Mouse (Mus musculus) lung, postnatal 25 days (tissue): ENCODE measurements around the gene Spem2.
A peak's percentile ranks its signal among the peaks of the same experiment; 100 is the strongest.
"Not testable (repeated sequence)": the region's sequence is repeated elsewhere in the genome, so short reads cannot be mapped to it uniquely, and the experiment has no call there.

Source experiments
- DNase-seq: peaks from one replicate; pipeline ENCODE4 v3.0.0; 2022; ENCODE audit warnings: low spot score

Spem2 gene

GRCm38 (mm10) chr11:69818365-69818764 is at the start of gene Spem2:
Spem2 (minus strand) TSS chr11:69818465.
- DNase-seq = no peak

DNA sequence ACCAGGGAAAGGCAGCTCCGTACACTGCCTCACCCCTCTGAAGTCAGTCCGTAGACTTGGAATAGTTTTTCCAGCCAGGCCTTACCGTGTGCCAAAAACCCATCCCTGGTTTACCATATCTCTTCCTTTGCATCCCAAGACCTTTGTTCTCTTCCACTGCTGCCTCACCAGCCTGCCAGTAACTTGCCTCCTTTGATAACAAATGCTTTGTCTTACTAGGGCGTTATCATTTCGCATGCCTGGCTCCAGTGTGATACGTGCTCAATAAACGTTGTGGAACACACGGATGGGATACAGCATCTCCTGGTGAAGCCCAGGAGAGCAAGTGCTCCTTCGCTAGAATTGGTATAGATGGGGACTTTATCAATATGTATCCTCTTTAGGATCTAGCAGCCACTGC is 49.1 kb upstream of the Spem2 start:
- DNase-seq = no peak

DNA sequence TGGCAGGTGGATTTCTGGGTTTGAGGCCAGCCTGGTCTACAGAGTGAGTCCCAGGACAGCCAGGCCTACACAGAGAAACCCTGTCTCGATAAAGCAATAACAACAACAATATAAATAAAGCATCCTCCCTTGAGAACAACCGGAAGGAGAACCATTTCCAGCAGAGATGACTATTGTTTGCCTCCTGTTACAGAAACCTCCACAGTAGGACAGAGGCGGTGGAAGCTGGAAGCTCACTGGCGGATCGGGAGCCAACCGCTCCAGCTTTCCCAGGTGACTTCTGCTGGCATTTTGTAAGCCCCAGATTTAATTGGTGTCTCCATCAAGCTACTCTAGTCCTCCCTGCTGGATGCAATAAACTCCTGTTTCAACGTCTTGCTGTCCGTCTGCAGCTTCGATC is 47.3 kb upstream of the Spem2 start:
- no peak for DNase-seq

GRCm38 (mm10) chr11:69864138-69864860 is 46.0 kb upstream of the Spem2 start:
- DNase-seq = no peak

DNA sequence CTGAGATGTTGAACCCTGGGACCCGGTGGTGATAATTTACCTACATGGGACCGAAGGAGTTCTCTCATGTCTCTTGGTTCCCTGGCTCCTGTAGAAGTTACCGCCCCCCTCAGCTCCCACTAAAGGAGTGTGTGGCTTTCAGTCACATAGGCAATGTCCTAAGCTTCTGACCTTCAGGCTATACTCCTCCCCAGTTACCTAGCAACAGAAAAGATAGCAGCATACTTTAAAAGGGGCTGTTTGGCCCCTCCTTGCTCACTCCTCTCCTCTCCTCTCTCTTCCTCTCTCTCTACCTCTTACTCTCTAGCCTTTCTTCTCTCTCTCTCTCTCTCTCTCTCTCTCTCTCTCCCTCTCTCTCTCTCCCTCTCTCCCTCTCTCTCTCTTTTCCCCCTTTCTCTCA is 45.5 kb upstream of the Spem2 start:
- not testable (repeated sequence) for DNase-seq

DNA sequence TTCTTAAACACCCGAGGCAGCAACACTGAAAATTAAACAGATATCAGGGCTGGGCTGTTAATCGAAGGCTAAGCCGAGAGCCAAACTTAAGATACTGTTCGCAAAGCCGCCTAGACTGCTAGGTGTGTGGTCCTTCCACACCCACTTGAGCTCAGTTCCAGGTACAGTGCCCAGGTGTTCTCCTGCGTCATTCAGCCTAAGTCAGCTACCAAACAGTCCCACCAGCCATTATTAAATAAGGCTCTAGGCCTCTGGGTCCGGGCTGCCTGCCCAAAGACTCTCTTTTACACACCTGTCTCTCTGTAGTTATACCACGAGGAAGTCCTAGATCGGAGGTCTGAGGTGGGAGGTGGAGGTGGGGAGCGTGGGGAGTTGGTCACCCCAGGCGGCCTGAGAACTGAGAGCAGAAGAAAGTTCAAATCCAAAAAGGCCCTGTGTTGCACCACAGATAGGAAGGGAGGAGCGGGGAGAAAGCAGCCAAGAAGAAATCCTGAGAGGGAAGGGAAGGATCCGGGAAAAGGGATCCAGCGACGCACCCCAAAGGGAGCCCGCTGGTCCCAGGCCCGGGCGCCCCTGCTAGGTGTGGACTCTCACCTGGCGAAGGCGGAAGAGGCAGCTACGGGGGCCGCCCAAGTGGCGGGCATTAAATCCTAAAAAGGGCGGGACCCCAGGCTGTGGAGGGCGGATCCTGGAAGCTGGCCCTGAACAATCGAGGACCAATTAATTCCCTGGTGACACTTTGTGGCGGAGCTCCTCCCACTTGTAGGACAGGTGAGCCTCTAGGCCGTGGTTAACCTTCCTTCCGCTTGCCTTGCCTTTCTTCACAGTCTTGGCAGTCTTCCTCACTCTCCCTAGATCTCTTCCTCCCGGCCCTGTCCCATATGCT is 40.1 kb upstream of the Spem2 start, which contains the start of gene Tnk1:
Gene Tnk1, minus strand, starts transcription at position 618 of the 886 bp plus-strand sequence.
- peak; percentile 73 for DNase-seq

GRCm38 (mm10) chr11:69855347-69855746 is 37.1 kb upstream of the Spem2 start:
- no peak for DNase-seq

GRCm38 (mm10) chr11:69854680-69855079 is 36.4 kb upstream of the Spem2 start:
- no peak for DNase-seq

DNA sequence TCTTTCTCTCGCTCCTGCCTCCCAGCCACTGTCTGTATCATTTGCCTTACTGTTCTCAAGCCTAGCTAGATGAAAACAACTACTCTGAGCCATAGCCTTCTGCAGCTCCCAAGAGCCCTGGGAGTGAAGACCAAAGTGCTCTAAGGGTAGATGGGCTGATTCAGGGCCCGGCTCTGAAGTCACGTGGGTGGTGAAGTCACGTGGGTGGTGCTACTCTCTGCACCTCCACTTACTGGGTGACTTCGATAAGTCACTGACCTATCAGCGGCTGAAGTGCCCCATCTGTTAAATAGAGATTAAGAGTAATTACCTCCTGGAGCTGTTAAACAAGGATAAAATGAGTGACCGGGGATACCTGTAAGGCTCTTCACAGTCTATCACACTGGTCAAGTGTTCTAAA is 35.7 kb upstream of the Spem2 start:
- no peak for DNase-seq

DNA sequence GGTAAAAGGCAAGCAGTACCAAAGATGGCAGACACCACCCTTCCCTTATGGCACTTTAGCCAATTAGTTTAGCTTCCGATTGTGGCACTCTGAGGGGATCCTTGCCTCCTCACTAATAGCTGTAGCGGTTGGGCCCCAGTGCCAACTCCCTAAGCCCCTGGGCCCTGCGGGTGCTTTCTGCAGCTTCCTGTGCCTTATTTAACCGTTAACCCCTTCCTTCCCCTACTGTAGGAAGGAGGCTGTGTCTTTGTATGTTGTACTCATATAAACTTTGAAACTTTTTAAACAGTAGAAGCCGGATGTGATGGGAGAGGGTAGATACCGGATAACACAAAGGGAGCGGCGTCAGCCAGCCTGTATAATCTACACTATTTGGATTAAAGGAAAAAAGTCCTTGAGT is 32.5 kb upstream of the Spem2 start:
- no peak for DNase-seq

GRCm38 (mm10) chr11:69849884-69850283 is 31.6 kb upstream of the Spem2 start:
- no peak for DNase-seq

GRCm38 (mm10) chr11:69849128-69849527 is 30.9 kb upstream of the Spem2 start:
- peak; percentile 20 for DNase-seq

DNA sequence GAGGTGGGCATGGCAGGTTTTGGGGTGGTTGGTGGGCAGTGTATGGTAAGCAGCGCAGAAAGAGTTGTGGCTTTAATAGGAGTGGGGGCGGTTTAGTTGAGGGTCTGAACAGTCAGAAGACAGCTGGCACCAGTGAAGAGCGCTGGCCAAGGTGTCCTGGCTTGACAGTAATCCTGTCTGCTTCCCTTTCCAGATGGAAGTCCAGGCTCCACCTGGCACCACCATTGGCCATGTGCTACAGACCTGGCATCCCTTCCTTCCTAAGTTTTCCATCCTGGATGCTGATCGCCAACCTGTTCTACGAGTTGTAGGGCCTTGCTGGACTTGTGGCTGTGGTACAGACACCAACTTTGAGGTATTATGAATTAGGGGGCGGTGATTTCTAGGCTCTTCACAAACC is 29.8 kb upstream of the Spem2 start:
- DNase-seq = no peak

DNA sequence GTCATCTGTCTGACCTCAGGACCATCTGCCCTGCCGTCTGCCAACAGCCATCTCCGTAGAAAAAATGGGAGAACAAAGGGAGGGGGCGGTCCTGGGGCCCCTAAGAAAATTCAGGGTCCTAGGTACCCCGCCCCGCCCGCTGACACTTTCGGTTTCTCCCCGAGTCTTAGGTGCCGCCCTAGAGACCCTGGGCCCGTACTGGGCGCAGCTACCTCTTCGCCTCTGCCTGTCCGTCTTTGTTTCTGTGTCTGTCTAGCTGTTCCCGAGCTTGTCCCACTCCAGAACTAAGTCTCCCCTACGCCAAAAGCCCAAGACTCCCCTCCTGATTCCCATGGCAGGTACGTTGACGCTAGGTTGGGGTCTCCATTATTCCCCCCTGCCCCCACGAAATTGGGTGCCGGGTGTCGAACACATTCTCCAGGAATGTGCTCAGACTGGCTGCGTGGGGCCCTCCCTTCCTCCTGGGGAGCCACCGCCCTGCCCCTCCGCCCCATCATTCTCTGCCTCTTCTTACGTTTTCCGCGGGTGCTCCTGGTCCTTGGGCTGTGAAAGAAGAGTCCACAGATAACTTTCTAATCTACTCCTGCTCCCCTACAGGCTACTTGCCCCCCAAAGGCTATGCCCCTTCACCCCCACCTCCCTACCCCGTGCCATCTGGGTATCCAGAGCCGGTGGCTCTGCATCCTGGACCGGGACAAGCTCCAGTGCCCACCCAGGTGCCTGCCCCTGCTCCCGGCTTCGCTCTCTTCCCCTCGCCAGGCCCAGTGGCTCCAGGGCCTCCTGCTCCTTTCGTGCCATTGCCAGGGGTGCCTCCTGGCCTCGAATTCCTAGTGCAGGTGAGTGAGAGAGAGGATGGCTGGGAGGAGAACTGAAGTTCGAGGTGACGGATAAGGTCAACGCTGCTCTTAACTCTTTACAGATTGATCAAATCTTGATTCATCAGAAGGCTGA is 28.7 kb upstream of the Spem2 start:
- peak; percentile 24 for DNase-seq

DNA sequence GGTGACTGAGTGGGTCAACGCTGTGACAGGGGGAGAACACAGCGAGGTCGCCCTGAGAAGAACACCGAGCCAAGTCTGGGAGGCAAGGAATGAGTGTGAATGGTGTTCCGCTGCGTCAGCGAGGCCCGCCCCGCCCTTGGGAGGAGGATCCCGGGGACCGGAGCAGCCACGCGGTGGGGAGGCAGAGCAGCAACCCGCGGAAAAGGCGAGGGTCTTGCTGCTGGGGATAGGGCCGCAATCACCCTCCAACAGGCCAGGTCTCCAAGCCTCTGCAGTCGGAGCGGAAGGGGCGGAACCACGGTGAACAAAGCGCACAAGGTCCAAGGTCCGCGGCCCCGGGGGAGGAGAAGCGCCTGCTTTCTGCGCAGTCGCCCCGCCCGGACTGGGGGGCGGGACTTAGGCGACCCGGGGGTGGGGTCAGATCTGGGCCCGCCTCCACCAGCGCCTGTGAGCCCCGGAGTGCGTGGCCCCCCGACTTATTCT is 28.0 kb upstream of the Spem2 start, which contains the start of gene Plscr3:
Gene Plscr3, plus strand, starts transcription at position 179 of the 483 bp plus-strand sequence.
- peak; percentile 93 for DNase-seq

DNA sequence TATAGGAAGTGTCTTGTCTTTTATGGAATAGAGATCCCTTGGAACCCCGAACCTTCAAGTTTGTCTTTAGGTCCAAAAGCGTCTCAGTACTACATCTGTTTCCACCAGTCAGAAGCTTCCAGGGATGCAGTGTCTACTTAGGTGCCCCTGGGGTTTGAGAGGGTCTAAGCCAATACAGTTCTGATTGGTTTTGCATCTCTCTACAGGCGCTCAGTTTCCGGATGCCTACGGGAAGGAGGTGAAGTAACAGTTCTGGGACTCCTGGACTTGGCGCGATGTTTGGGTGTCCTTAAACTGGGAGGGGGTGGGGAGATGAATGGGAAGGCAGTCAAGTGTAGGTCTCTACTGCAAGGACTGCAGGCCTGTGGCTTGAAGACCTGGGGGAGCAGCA is 20.4 kb upstream of the Spem2 start:
- DNase-seq = peak; percentile 21

GRCm38 (mm10) chr11:69837952-69838713 is 19.9 kb upstream of the Spem2 start, which contains the start of gene Tmem256:
Tmem256 (plus strand) TSS chr11:69838514.
- peak; percentile 98 for DNase-seq

DNA sequence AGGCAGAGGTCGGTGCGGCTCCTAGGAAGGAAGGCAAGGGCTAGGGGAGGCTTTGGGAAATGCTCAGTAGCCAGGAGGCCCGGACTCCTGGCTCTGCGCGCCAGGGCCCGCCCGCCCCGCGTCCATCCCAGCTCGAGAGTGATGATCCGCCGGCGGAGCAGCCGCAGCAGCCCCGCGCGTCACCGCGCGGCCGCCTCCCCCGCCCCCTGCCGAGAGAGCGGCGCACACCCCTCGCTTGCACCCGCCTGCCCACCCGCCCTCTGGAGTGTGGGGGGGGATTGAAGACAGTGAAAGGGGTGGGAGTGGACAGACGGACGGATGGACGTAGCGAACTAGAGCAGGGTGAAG is 19.3 kb upstream of the Spem2 start, which contains the start of gene Nlgn2:
Gene Nlgn2, minus strand, starts transcription at position 181 of the 348 bp plus-strand sequence.
- DNase-seq = no peak

DNA sequence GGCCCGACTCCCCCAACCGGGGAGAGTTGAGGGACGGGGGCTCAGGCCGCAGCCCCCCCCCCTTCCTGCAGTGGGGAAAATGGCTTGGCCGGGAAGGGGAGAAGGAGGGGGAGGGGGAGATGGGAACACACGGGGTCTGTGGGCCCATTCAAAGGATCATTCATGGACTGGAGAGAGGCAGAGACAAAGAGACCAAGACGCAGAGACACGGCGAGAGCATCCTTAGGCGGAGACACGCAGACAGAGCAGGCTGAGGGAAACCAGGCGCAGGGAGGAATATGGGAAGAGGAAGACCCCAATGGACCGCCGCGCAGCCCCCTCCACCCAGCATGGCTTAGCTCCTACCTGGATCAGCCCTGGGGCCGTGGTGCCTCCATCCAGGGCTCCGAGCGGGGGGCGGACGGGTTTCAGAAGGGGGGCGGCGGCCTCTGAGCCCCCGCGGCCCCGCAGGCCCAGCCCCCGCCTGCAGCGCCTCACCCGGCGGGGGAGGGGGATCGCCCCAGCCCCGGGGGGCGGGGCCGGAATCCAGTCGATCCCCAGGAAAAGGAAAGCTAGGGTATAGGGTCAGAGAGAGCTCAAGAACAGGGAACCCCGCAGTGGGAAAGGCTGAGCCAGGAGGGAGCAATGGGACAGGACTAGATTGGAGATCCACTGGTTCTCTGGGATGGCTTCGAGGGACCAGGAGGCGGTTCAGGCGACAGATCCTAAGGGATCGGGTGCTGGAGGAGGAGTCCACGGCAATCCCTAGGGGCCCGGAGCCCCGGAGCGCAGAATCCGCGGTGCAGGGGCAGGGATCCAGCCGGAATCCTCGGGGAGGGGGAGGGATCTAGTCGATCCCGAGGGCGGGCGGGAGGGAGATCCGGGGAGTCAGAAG is 18.7 kb upstream of the Spem2 start:
- DNase-seq = no peak

DNA sequence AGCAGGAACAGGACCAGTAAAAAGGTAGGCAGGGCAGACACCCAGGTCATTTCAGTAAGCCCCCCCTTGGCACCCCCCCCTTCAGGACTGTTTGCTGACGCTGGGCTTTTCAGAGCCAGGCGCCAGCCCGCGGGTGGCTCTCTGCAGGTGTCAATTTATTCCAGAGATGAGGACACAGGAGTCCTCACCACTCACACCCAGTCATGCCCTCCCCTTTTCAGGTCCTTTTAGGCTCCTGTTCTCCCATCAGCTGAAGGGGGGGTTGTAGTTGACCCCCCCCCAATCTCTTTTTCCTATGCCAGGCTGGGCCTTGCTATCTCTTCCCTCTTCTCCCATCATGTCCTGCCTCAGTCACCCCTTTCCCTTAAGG is 17.7 kb upstream of the Spem2 start:
- no peak for DNase-seq
